Mouse (Mus musculus) cerebellum, adult 8-10 months (tissue): Measurements from ENCODE around the gene Ccdc121.

Source experiments
- DNase-seq: peaks from one replicate; pipeline ENCODE4 v3.0.0; 2022

The Ccdc121 gene

DNA sequence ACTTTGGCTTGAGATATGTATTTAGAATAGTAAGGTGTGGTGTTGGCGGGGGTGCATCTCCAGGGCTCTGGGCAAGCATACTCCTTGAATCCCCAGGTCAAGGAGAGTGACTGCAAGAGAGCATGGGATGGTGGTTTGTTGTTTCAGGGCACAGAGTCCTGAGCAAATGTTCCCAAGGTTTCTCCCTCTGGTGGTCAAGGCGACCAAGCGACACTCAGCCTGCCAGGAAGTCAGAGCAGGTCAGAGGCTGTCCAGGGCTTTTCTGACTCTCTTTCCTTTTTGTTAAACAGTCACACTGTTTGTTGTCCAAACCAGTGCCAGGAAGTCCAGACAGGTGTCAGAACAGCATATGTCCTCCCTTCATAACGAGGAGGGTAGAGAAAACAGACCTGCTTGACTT, at the start of gene Ccdc121:
Ccdc121 (minus strand) TSS at position 145 of the 400 bp plus-strand sequence.
- no peak for DNase-seq

DNA sequence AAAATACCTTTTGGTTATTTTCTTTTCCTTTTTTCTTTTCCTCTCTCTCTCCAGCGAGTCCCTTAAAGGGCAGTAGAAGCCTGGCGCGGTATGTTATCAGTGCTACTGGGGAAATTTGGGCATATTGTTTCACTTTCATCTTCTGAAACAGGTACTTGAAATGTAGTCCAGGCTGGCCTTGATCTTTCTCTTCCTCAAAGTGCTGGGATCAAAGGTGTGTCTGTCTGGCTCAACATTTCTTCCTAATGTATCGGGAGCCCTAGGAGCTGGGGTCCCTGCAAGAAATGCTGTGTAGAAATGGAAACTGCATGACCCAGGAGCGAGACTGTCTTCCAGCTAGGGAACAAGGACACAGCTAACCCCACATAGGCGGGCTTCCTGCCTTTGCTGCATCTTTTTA, 49.1 kb upstream of the Ccdc121 start:
- no peak for DNase-seq

- DNase-seq, result no peak
Observed at GRCm38 (mm10) chr1:181559655-181560054, 48.4 kb upstream of the Ccdc121 start.

GRCm38 (mm10) chr1:181555475-181555874, 44.2 kb upstream of the Ccdc121 start:
- DNase-seq, result no peak

- peak; percentile 49 for DNase-seq
Observed at GRCm38 (mm10) chr1:181552533-181553410, 41.5 kb upstream of the Ccdc121 start.

- DNase-seq, result no peak
Observed at GRCm38 (mm10) chr1:181550826-181551225, 39.6 kb upstream of the Ccdc121 start.

DNA sequence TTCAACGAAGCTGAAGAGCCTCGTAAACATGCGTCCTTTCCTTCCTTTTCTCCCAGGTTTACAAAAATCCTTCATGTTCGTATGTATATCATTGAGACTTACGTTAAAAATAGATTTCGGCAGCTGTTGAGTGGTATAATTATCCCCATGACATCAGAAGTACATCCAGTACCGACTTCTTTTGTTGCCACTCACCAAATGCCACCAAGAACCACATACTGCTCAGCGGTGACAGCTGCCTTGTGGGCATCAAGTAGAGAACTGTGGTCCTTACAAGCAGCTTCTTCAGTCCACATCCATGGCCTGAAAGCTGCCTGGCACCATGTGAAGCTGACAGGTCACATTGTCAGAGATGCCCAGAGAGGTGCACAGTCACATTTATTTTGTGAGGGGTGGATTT, 38.7 kb upstream of the Ccdc121 start:
- DNase-seq, result no peak

- peak; percentile 64 for DNase-seq
Observed at GRCm38 (mm10) chr1:181545044-181545772, 34.0 kb upstream of the Ccdc121 start.

GRCm38 (mm10) chr1:181543711-181544383, 32.6 kb upstream of the Ccdc121 start:
- DNase-seq, result no peak

GRCm38 (mm10) chr1:181539846-181540769, 28.9 kb upstream of the Ccdc121 start:
- no peak for DNase-seq

GRCm38 (mm10) chr1:181537627-181538525, 26.6 kb upstream of the Ccdc121 start:
- DNase-seq, result no peak

- DNase-seq, result no peak
Observed at GRCm38 (mm10) chr1:181535165-181535873, 24.1 kb upstream of the Ccdc121 start.

GRCm38 (mm10) chr1:181529368-181529767, 18.1 kb upstream of the Ccdc121 start:
- no peak for DNase-seq

DNA sequence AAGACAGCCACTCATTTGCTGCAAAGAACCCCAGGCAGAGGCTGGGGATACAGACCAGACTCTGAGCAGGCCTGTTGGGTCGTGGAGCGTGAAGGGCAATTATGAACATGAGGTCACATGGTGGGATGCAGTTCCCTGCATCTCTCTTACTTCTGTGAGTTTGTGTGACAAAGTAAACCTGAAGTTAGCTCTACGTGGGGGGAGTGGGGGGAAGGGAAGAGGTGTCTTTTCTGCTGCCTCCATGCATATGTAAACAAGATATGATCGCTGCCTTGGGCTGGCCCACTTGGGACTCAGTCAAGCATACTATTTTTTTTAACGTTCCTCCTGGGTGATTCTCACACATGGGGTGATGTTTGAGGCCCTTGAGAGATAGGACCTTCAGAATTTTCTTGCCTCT, 14.7 kb upstream of the Ccdc121 start:
- DNase-seq, result no peak

GRCm38 (mm10) chr1:181523831-181524230, 12.6 kb upstream of the Ccdc121 start:
- DNase-seq, result no peak

DNA sequence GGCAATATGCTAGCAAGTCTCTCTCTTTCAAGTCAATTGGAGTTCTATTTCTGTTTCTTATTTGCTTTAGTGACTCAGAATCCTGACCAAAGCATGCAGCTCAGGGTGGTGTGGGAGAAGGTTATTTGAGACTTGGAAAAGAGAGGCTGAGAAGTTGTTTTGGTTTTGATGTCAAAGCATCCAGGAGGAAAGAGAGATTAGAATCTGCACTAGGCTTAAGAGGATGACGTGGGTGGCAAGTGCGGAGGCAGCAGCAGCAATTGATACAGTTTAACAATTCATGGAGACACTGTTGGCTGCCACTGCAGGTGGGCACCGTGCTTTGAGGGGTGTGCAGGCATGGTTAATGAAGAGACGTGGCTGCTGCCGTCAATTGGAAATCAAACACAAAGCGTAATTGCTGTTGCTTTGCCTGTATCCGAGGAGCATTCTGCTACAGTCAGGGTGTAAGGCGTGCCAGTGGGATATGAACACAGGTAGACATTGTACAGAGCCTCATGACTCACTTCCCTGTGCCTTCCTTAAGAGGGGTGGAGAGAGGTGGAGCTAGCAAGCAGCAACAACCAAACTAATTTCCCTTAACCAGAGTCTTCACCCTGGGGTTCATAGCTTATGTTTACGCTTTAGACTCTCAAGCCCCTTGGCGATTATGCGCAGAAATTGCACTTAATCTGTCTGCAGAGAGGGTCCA, 10.3 kb upstream of the Ccdc121 start:
- no peak for DNase-seq

GRCm38 (mm10) chr1:181519137-181519536, 7.9 kb upstream of the Ccdc121 start:
- no peak for DNase-seq

- no peak for DNase-seq
Observed at GRCm38 (mm10) chr1:181518046-181518445, 6.8 kb upstream of the Ccdc121 start.

- DNase-seq, result no peak
Observed at GRCm38 (mm10) chr1:181512430-181513129, 1.3 kb upstream of the Ccdc121 start.
